Mouse (Mus musculus): ENCODE results near the gene Dusp18. TPM values are rescaled to one million over a fixed set of nuclear protein-coding genes. Genes with fewer than 3 reads are reported as not detected.

Gene Dusp18
- 3.9 and 4.1 TPM in 2 replicates for total RNA-seq (2021)
- long read RNA-seq, full-length matches to known transcripts: 1 of 1 reads
- long read RNA-seq, partial matches to known transcripts: 0 of 1 reads
- long read RNA-seq, other reads (novel, unspliced or antisense): 0 of 1 reads

DNA sequence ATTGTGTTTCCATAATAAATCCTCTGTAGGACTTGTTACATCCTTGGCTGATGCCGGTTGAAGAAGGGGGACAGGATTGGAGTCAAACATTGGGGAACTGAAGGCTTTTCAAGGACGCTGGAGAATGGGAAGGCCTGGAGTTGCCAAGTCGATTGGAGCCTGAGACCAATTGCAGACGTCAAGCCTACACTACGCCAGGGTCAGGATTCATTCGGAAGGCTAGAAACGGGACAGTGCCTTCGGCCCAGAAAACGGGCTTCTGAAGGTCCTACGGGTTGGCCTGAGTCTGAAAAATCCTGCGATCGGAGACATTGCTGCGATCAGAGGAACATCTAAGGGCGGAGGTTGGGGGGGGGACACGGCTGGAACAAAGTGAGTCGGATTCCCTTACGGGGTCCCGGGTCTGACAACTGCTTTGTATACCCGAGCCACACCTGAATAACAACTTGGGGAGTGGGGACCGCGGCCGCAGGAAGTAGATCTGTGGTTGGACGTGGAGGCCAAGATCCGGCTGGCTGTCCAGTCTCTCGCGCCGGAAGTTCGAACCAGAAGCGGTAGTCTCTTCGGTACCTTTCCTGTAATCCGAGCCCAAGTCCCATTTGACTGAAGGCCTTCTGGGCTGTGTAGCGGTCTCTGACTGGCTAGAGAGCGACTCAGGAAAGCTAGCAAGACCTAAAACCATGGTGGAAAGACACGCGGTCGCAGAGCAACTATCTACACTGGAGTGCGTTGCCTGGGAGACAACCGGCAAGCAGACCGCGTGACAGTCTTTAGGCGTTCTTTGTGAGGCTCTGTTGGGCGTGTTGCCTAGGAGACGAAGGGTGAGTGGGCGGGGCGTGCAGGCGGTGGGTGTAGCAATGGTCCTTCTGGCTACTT lies at the start of gene Dusp18, which contains the start of gene 4921536K21Rik:
TSS of gene Dusp18 (plus strand) at position 835 of the 876 bp plus-strand sequence.
TSS of gene 4921536K21Rik (minus strand) at position 693 of the 876 bp plus-strand sequence.
- DNase-seq: peak; percentile 93

DNA sequence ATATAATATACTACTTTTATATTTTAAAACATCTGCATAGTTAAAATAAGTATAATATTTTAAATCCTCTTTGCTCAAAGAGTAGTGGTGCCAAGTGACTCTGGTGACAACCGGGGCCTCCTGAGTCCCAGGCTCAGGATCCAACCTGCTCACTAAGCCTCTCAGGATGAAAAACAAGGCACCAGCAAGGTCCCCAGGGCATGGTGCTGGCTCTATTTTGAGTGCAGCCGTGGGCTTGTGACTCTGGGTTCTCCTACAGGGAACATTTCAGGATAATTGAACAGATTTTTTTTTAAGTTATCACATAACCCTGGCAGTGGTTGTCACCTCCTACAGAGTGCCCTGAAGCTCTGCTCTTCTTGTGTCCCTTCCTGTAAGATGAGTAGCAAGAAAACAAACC lies 48.7 kb upstream of the Dusp18 start:
- DNase-seq: no peak

DNA sequence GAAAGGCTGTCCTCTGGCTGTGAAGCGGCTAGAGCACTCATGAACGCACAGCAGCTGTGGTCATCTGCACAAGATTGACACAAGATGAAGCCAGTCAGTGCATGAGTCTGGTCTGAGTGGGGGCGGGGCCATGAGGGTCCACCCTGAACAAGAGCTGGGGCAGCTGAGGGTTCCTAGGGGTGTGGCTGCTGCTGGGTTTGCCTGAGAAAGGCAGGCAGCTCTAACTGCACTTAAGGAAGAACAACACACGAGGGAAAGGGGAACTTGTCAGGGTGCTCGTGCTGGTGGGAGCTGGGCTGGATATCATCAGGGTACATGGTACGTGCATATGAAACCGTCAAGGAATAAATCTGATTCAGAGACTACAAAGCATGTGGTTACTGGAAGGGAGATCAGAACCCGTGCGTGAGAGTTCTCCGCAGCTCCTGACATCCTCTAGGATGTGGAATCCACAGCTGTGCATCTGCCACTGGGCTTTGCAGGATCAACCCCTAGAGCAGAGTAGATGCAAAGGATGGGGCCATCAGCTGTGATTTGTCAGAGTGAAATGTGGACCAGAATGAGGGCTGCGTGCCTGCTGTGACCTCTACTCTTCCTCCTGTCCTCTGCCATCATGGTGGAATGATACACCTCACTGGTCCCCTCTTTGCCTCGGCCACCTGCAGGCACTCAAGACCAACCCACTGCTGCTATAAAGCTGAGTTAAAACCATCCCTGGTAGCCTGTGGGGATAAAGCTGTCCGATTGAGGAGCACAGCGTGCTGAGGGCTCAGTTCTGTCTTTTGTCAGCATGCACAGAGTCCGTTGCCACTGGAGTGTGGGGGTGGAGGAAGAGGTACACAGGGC lies 45.3 kb upstream of the Dusp18 start:
- DNase-seq: no peak

DNA sequence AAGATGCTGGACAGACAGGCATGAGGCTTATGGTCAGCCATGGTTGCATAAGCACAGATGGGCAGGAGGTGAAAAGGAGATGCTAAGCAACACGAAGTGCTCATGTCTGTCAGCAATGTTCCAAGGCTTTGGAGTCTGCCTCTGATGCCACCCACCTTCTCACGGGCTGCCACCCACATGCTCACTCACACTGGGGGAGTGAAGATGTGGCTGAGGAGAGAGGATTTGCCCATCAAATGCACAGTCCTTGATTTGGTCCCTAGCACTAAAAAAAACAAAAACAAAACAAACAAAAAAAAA lies 44.8 kb upstream of the Dusp18 start:
- no peak for DNase-seq

DNA sequence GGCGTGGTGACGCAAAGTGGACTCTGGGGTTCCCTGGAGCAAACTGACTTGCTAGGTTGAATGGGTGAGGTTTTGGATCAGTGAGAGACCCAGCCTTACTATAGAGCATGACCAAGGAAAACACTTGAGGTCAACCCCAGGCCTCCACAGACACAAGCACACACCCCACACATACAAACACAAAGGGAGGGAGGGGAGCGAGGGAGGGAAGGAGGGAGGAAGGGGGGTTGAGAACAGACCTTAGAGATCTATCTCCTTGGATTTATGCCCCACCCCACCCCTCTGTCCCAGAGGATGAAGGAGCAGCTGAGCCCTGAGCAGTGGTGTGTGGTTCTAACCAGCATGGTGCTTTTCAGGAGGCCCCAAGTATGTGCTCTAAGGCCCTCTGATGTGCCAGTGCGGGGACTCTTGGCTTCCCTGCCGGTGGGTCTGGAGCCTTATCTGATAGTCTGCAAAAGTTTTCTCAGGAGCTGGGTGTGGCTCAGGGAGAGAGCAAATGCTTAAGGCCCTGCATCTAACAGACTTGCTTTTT lies 44.2 kb upstream of the Dusp18 start:
- DNase-seq: no peak

DNA sequence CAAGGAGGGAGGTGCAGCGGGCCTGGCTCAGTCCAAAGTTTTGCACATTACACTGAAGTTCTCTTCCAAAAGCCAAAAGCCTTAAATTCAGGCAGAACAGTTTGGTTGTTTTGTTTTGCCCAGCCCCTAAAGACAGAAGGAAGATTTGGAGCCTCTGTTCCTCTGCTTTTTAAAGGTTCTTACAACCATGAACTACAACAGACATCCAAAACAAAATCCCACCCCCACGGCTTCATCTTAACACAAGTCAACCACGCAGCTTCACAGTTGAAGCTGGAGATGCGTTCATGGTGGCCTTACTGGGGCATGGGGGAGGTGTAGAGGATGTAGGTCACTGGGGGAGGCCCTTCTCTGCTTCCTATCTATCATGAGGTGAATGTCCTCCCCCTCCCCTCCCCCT lies 43.2 kb upstream of the Dusp18 start:
- DNase-seq: no peak

DNA sequence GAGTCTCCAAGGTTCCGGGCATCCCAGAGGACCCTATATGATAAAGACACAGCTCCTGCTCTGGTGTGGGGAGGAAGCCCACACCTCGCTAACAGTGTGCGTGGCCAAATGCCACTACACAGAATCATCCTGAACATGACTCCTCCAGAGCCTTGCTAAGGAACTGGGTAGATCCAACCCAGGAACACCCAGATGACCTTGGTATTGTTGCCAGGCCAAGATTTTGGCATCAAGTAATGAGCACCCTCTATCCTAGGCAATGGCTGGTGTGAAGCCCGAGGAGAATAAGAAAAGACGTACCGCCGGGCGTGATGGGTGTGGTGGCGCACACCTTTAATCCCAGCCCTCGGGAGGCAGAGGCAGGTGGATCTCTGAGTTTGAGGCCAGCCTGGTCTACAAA lies 42.0 kb upstream of the Dusp18 start:
- no peak for DNase-seq

DNA sequence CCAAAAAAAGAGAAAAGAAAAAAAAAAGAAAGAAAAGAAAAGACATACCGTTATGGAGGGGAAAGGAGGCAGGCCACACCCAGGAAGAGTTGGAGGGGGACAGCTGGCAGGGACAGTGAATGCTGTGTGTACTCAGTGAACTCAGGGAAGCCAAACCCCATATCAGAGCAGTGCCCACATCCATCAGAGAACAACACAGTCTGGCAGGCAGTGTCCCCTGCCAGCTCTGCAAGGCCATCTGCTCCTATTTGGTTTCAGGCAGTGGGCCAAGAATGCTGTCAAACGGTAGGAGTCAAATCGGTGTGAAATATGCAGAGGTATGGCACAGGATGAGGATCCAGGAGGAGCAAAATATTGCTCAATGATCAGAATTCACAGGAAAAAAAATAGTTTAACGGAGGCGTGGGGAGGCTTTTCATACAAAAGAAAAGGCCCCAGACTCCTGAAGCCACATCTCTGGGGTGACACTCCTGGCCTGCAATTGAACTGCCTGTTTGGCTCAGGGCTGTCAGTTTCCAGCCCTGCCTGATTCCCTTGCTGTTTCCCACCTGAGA lies 41.5 kb upstream of the Dusp18 start:
- peak; percentile 61 for DNase-seq

DNA sequence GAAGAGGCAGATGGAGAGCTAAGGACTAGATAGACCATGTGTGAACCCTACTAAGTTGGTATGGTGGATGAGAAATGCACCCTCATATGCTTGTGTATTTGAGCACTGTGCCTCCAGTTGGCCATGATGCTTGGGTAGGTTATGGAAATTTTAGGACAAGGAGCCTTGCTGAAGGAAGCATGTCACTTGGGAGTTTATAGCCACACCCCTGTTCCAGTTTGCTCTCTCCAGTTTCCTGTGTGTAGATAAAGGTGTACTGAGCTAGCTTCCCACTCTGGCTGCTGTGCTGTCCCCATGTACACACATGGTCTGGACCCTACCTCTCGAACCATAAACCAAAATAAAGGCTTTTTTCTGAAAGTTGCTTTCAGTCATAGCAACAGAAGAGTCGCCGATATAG lies 40.9 kb upstream of the Dusp18 start:
- no peak for DNase-seq

DNA sequence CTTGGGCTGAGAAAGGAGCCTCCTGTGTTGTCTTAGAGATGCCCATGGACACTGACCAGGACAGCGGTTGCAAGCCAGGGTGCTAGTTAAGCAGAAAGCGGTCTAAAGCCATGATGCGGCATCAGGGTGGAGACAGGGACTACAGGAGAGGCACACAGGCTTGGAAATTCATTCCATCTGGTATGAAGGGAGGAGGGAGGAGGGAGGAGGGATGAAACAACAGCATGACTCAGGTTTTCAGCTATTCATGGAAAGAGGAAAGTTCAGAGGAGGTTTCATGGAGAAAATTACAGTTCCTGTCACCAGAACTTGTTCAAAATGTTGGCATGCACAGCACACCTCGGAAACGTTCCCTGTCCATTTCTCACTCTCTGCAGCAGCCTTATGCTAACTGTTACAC lies 39.2 kb upstream of the Dusp18 start:
- no peak for DNase-seq

DNA sequence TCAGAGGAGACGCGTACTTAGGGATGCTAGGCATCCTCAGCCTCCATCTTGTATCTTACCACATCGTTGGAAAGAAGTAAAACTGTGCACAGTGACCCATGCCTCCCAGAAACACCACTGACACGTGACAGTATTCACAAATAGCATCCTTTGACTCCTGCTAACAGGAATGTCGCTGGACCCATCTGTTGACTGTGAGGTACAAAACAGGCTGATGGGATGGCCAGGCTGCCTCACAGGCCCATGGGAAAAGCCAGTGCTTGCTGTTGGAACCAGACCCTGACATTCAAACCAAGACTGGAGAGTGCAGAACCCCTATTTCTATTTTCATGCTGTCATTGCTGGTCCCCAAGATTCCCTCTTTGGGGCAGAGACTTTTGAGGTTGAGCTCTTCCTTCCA lies 37.1 kb upstream of the Dusp18 start:
- DNase-seq: no peak

DNA sequence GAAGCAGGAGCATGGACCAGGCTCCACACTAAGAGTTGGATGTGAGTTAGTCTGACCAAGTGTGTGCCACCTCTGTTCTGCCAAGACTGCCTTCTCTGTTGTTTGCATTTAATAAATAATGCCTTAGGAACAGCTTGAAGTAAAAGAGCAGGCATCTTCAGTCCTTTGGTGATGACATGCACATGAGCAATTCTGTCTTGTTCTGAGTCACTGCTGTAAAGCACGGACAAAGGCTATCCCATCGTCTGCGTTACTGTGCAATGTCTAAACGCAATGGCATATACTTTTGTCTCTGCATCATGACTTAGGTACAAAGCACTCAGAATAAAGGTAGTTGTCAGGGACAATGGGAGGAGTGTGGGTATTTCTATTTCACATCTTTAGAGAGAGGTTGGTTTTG lies 35.3 kb upstream of the Dusp18 start:
- no peak for DNase-seq

DNA sequence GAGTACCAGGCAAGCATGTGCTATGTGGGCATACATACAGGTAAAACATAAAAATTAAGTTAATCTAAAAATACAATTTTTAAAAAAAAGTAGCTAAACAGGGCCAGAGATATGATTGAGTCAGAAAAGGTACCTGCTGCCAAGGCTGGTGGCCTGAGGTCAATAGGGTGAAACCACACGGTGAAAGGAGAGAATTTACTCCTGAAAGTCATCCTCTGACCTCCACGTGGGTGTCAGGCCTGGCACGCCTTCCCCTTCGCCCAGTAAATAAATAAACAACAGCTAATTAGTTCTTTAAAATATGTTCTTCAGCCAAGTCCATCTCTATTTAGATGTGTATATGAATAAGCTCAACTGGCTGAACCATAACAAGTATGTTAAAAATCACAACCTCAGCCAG lies 34.7 kb upstream of the Dusp18 start:
- no peak for DNase-seq

DNA sequence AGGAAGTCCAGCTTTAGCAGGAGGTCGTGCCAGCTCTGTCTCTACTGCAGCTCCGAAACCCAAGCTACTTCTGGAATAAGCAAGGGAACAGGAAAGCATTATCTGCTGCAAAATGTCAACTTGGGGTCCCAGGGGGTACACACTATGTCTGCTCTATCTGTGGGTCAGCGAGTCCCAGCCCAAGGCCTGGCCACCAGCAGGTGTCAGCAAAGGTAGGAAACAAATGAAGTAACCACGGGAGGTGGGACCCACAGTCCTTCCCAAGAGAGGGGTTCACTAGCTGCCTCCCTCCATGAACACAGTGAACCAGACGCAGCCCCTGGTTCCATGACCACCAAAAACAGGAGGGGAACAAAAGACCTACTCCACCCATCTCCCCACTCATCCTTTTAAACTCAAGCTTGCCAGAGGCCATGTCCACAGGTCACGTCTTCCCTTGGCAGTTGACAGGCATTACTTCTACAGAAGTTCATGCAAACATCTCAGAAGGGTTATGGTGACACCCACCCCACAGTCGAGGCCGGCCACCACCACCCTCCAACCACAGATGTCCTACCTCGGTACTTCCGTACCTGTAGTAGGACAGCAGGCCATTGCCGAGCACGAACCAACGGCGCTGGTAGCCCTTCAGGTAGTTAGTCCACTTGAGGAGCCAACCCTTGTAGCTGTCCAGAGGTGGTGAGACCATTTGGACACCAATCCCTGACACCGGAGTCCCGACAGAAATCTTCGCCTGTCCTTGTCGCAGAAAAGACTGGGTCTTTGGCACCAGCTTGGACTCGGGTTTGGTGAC lies 32.2 kb upstream of the Dusp18 start:
- no peak for DNase-seq

DNA sequence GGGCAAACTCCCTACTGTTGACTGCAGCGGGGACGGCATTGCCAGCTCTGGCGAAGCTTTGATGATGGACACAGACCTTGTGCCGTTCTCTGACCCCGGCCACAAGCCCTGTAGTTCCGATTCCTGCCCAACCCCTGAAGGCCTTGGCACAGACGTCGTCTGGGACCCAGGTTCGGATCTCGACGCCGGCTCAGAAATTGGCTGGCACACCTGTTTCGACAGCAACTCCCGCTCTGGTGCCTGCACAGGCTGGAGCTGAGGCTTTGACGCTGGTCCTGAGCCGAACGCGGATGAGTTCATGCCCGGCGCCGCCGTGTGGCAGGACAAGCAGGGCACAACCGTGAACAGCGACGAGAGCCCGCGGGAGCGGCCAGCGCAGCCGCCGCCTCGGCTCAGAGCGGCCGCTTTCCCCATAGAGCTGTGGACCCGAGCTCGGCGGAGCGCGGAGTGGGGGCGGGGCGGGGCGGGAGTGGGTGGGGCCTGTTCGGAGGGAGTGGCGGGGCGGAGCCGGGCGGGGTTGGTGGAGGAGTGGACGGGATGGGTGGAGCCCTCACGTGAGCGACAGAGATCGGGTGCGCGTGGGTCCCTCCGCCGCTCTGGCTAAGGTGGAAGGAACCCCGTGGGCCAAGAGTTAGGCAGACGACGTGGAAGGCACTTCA lies 31.5 kb upstream of the Dusp18 start, which contains the start of gene Osbp2:
TSS of gene Osbp2 (minus strand) at position 450 of the 659 bp plus-strand sequence.
- peak; percentile 85 for DNase-seq

DNA sequence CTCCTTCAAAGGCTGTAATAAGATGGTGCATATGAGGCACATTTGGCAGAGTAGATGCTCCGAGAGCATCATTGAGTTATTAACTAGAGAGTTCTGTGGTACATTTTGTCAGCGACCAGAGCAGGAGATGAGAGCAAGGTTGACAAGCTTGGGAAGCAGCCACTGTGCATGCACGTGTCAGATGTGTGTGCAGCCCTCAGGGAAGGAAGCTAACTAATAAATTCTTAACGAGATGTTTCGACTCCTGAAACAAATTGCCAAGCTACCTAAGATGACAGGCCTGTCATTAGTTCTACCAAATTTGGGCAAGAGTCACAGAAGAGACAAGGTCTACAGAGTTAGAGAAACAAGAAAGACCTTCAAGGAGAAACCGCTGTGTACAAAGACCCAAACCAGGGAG lies 30.7 kb upstream of the Dusp18 start:
- no peak for DNase-seq

DNA sequence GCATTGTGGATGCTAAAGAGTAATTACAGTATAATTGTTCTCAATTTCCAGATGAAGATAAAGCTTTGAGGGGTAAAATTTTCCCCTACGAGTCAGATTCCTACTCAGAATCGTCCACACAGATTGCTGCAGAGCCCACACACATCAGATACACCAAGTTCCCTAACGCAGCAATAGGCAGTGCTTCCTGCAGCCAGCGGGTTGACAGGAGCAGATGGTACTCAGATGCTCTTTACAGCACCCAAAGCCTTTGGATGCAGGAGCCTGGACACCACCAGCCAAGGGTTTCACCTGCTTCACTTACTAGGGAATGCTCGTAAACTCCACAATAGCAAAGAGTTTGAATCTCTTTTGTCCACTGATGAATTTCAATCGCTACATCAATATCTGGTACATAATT lies 18.6 kb upstream of the Dusp18 start:
- DNase-seq: no peak

DNA sequence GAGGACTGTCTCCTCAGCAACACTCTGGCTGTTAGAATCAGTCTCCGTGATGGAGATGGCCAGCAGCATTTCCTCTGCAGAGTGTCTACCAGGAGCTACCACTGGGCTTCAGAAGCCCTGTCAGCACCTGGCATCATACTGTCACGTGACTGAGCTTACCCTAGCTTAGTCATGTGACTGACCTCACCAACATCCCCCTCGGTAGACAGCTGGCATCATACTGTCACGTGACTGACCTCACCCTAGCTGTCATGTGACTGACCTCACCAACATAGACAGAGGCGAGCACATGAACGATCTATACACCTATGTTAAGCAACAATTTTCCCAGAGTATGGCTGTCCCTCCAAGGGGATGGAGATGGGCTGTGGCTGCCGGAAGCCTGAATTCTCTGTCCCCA lies 16.4 kb upstream of the Dusp18 start:
- no peak for DNase-seq

DNA sequence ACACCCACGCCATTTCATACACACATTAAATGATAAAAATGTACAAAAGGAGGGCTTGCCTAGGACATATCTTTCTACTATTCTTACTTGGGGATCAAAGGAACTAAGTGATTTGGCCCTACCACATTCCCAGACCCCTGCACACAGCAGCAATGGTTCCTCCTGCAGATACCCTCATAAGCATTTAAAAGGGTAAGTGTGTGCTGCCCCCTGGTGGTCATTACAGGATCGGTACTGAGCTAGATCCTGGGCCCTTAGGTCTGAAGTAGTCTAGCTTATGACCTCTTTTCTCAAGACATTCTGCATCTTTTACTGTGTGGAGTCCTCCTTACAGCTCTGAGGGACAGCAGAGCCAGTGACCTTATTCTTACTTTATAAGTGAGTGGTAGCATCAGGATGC lies 15.2 kb upstream of the Dusp18 start:
- peak; percentile 77 for DNase-seq

DNA sequence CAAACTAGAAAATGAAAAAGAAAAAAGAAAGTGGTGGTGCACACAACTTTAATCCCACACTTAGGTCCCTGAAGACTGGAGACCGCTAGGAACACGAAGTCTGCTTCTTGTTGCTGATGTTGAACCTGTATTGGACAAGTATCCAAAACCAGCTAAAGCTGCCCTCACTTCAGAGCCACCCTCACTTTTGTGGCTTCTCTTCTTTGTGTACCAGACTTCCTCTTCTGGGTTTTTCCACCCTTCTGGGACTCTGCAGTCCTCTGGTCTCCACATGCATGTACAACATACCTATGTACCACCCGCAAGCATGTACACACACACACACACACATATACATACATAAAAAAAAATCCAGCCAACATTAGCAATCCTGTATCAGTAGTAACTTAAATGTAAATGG lies 11.3 kb upstream of the Dusp18 start:
- no peak for DNase-seq

DNA sequence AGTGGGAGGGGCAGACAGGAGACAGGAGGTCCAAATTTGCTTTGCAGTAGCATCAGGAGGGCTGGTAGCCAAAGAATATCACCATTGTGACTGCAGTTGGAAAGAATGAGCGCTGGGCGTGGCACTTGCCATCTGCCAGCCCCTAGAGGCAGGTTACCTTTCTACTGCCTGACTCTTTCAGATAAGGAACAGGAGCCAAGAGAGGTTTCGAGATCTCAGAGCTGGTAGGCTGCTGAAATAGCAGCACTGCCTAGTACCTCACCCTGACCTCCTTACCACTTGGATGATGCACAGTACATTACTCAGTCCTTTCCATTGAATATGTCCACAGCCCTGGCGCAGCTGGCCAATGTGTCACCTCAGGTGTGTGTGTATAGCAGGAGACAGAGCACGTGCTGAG lies 7.7 kb upstream of the Dusp18 start:
- DNase-seq: no peak

Data from adrenal gland, postnatal 25 days (tissue).